Comparison of ENCODE assay signal across 10 mouse cellular contexts in genomic region chr3:153791610-153792363, GRCm38 (mm10). TPM values are rescaled to one million over a fixed set of nuclear protein-coding genes. Genes with fewer than 3 reads are reported as not detected.
A peak's percentile ranks its signal among the peaks of the same experiment; 100 is the strongest.
DNase-seq lines count a peak whose midpoint lies in the region; ATAC-seq lines count a peak whose summit lies in the region.
"Had no signal": no experiment of that assay in that cellular context is flagged by ENCODE, and none has a peak within 500 bp of the region (broad histone marks: within the 10 kb centered on the region; RNA-seq: fewer than 3 reads in every experiment).

No protein-coding gene starts in this region.

- no peak overlapping the region for H3K4me2 ChIP-seq in embryonic facial prominence, embryonic 11.5 days (ENCODE audit: low read depth, low read length)
- H3K4me2 ChIP-seq in limb, embryonic 11.5 days (ENCODE audit: low read depth, severe bottlenecking): no peak overlapping the region

- peak; percentile 67; the same call in 1 of the 2 replicates for ATAC-seq in embryonic facial prominence, embryonic 11.5 days (replicated peaks; ENCODE audit: insufficient number of reproducible peaks, low FRiP score, low TSS enrichment, low read depth)
- ATAC-seq in limb, embryonic 11.5 days (ENCODE audit: insufficient number of reproducible peaks, low FRiP score, low TSS enrichment, low read depth): peak; percentile 21; the same call in 1 of the 2 replicates
- ATAC-seq in megakaryocyte, adult 5-6 weeks (ENCODE audit: poor library complexity, severe bottlenecking): peak; percentile 53

- no peak overlapping the region for H3K27ac ChIP-seq in embryonic facial prominence, embryonic 11.5 days (replicated peaks; ENCODE audit: low read depth, low read length)
- no peak overlapping the region for H3K27ac ChIP-seq in embryonic facial prominence, embryonic 10.5 days (replicated peaks)
- H3K27ac ChIP-seq in limb, embryonic 11.5 days (replicated peaks; ENCODE audit: low read depth, low read length): no peak overlapping the region
- H3K27ac ChIP-seq in limb, embryonic 10.5 days: no peak overlapping the region

- no peaks in the 10 kb centered on the region; the same call in 1 of the 2 replicates for H3K27me3 ChIP-seq in embryonic facial prominence, embryonic 11.5 days (ENCODE audit: control insufficient read depth, insufficient read depth, low read length)
- no peaks in the 10 kb centered on the region for H3K27me3 ChIP-seq in embryonic facial prominence, embryonic 10.5 days (replicated peaks; ENCODE audit: low read depth, poor library complexity, severe bottlenecking)
- H3K27me3 ChIP-seq in limb, embryonic 11.5 days (ENCODE audit: control insufficient read depth, insufficient read depth, low read length): no peaks in the 10 kb centered on the region
- no peaks in the 10 kb centered on the region for H3K27me3 ChIP-seq in limb, embryonic 10.5 days (ENCODE audit: low read depth, poor library complexity, severe bottlenecking)
- H3K27me3 ChIP-seq in erythroblast, embryonic 14.5 days (ENCODE audit: control insufficient read depth): no peaks in the 10 kb centered on the region

- H3K9me3 ChIP-seq in embryonic facial prominence, embryonic 11.5 days (replicated peaks; ENCODE audit: control insufficient read depth, low read length): no peaks in the 10 kb centered on the region
- H3K9me3 ChIP-seq in embryonic facial prominence, embryonic 10.5 days: no peaks in the 10 kb centered on the region
- no peaks in the 10 kb centered on the region for H3K9me3 ChIP-seq in limb, embryonic 11.5 days (ENCODE audit: control insufficient read depth, low read length)
- no peaks in the 10 kb centered on the region for H3K9me3 ChIP-seq in limb, embryonic 10.5 days (replicated peaks)
- peaks cover 11% of the 10 kb centered on the region for H3K9me3 ChIP-seq in erythroblast, embryonic 14.5 days (ENCODE audit: control insufficient read depth, low read length)

- no peak for DNase-seq in embryonic facial prominence, embryonic 11.5 days (ENCODE audit: low spot score)
- DNase-seq in embryonic facial prominence, embryonic 10.5 days (ENCODE audit: low spot score): no peak
- no peak for DNase-seq in limb, embryonic 11.5 days (ENCODE audit: low spot score)
- DNase-seq in limb, embryonic 10.5 days (ENCODE audit: low spot score): no peak
- DNase-seq in testis, postnatal 14 days (ENCODE audit: low spot score): no peak
- DNase-seq in gastrocnemius, postnatal 25 days: no peak

- 82% methylated on average over 11 of the region's 11 CpGs for WGBS in embryonic facial prominence, embryonic 11.5 days
- WGBS in embryonic facial prominence, embryonic 10.5 days: 85% methylated on average over 11 of the region's 11 CpGs
- 88% methylated on average over 11 of the region's 11 CpGs for WGBS in limb, embryonic 11.5 days
- 84% methylated on average over 11 of the region's 11 CpGs for WGBS in limb, embryonic 10.5 days

- no peaks in the 10 kb centered on the region for H3K36me3 ChIP-seq in embryonic facial prominence, embryonic 11.5 days (replicated peaks; ENCODE audit: control insufficient read depth, insufficient read depth, low read depth, low read length)
- no peaks in the 10 kb centered on the region for H3K36me3 ChIP-seq in embryonic facial prominence, embryonic 10.5 days (replicated peaks)
- no peaks in the 10 kb centered on the region for H3K36me3 ChIP-seq in limb, embryonic 11.5 days (ENCODE audit: control insufficient read depth, insufficient read depth, low read length)
- no peaks in the 10 kb centered on the region for H3K36me3 ChIP-seq in limb, embryonic 10.5 days
- H3K36me3 ChIP-seq in erythroblast, embryonic 14.5 days (ENCODE audit: control insufficient read depth): peaks cover 11% of the 10 kb centered on the region

- no peak overlapping the region for H3K9ac ChIP-seq in embryonic facial prominence, embryonic 11.5 days (replicated peaks; ENCODE audit: low read length)
- no peak overlapping the region for H3K9ac ChIP-seq in limb, embryonic 11.5 days (ENCODE audit: low read length)

- H3K4me1 ChIP-seq in embryonic facial prominence, embryonic 11.5 days (ENCODE audit: control insufficient read depth, insufficient read depth, low read length): no peaks in the 10 kb centered on the region; the same call in 1 of the 2 replicates
- H3K4me1 ChIP-seq in embryonic facial prominence, embryonic 10.5 days: no peaks in the 10 kb centered on the region; the same call in 1 of the 2 replicates
- no peaks in the 10 kb centered on the region for H3K4me1 ChIP-seq in limb, embryonic 11.5 days (ENCODE audit: control insufficient read depth, insufficient read depth, low read length)
- peaks cover 3% of the 10 kb centered on the region; the same call in 1 of the 2 replicates for H3K4me1 ChIP-seq in limb, embryonic 10.5 days
- peaks cover 83% of the 10 kb centered on the region for H3K4me1 ChIP-seq in erythroblast, embryonic 14.5 days (ENCODE audit: control insufficient read depth)

- no peak overlapping the region for H3K4me3 ChIP-seq in embryonic facial prominence, embryonic 11.5 days (ENCODE audit: low read depth, low read length)
- H3K4me3 ChIP-seq in embryonic facial prominence, embryonic 10.5 days: no peak overlapping the region
- H3K4me3 ChIP-seq in limb, embryonic 11.5 days (ENCODE audit: low read depth, low read length): no peak overlapping the region
- no peak overlapping the region for H3K4me3 ChIP-seq in limb, embryonic 10.5 days
- H3K4me3 ChIP-seq in erythroblast, embryonic 14.5 days (replicated peaks): peak overlapping the region; percentile 53

RNA-seq across cellular contexts. Expression of gene Asb17, which starts 52.2 kb away (rescaled TPM):
- polyA plus RNA-seq in embryonic facial prominence, embryonic 11.5 days (2014; fragmentation: Nextera tagmentation; extraction: Ambion mirVana): 0.34 TPM in 1 of 2 replicates, not detected in the other
- polyA plus RNA-seq in embryonic facial prominence, embryonic 10.5 days (2016; fragmentation: Nextera tagmentation; extraction: Ambion mirVana): 0.19 and 0.34 TPM in 2 replicates
- 0.24 and 0.32 TPM in 2 replicates for polyA plus RNA-seq in limb, embryonic 11.5 days (2014; fragmentation: Nextera tagmentation; extraction: Ambion mirVana)
- 0.31 and 0.33 TPM in 2 replicates for polyA plus RNA-seq in limb, embryonic 10.5 days (2016; fragmentation: Nextera tagmentation; extraction: Ambion mirVana)
- polyA plus RNA-seq in erythroblast, embryonic 14.5 days (2012): not detected in 2 replicates
- total RNA-seq in megakaryocyte, adult 5-6 weeks (2015): 0.54 TPM in 1 of 2 replicates, not detected in the other
- not detected in 2 replicates for total RNA-seq in megakaryocyte, adult 5-6 weeks (2017)
- not detected for total RNA-seq in gastrocnemius, postnatal 25 days (2021)
- total RNA-seq: adrenal gland, postnatal 36 days; left cerebral cortex, adult 18-20 months had no signal
